Mouse (Mus musculus) olfactory bulb, adult 2 months (tissue): ENCODE data around the gene Bmp5. TPM values are rescaled to one million over a fixed set of nuclear protein-coding genes. Genes with fewer than 3 reads are reported as not detected.

Source experiments
- H3K27ac ChIP-seq: fragments of 200-500 bp; 2 replicates; pipeline ENCODE4 v1.5.1; 2012; ENCODE audit warnings: low read depth, low read length; ENCODE audit not compliant: insufficient read depth
- H3K4me1 ChIP-seq: fragments of 200-500 bp; 2 replicates; pipeline ENCODE4 v1.6.1; 2012; ENCODE audit warnings: low read length; ENCODE audit not compliant: control insufficient read depth, insufficient read depth
- H3K4me3 ChIP-seq: fragments of 200-500 bp; 2 replicates; pipeline ENCODE4 v1.5.1; 2012; ENCODE audit warnings: mild to moderate bottlenecking, low read depth, low read length, moderate library complexity; ENCODE audit not compliant: insufficient read depth
- CTCF ChIP-seq: fragments of 200-500 bp; IDR thresholded peaks from 2 replicates; pipeline ENCODE4 v1.5.1; 2012; ENCODE audit warnings: low read depth, mild to moderate bottlenecking, low read length, moderate library complexity; ENCODE audit not compliant: insufficient read depth
- POLR2A ChIP-seq: fragments of 200-500 bp; IDR thresholded peaks from 2 replicates; pipeline ENCODE4 v1.6.1; 2012; ENCODE audit warnings: mild to moderate bottlenecking, low read depth, low read length, moderate library complexity; ENCODE audit not compliant: insufficient read depth
- WGBS: fragments of 180-500 bp; shearing (Covaris S2); methylation state at CpG from one replicate; pipeline ENCODE4 v1.1.7; 2018; 5-methylcytosine and 5-hydroxymethylcytosine counted together
- polyA plus RNA-seq: library from polyadenylated mRNA; stranded (reverse); fragments of >200 nt; gene quantifications from 2 replicates; pipeline ENCODE4 v1.2.4, GENCODE M21; 2012; ENCODE audit warnings: low replicate concordance; ENCODE audit not compliant: missing spikeins, insufficient read depth, insufficient read length

Bmp5 gene
- polyA plus RNA-seq, 1 experiment, result not detected

- WGBS, result 95% methylated on average over 1 of the region's 1 CpGs
- Histone ChIP-seq H3K4me3 (no peak overlapping the region), H3K27ac (no peak overlapping the region), H3K4me1 (no peaks in the 10 kb centered on the region)
- no peak for TF ChIP-seq CTCF
- no peak for TF ChIP-seq POLR2A
Measured at GRCm38 (mm10) chr9:75815161-75815560, 40.0 kb downstream of the Bmp5 start.

GRCm38 (mm10) chr9:75818400-75818799, 43.2 kb downstream of the Bmp5 start:
- H3K27ac ChIP-seq, result no peak overlapping the region
- H3K4me1 ChIP-seq, result no peaks in the 10 kb centered on the region
- no peak overlapping the region for H3K4me3 ChIP-seq
- no peak for TF ChIP-seq POLR2A
- TF ChIP-seq CTCF, result no peak
- 89% methylated on average over 5 of the region's 5 CpGs for WGBS

GRCm38 (mm10) chr9:75832468-75832867, 57.3 kb downstream of the Bmp5 start:
- H3K27ac ChIP-seq, result no peak overlapping the region
- no peak overlapping the region for H3K4me3 ChIP-seq
- TF ChIP-seq POLR2A, result no peak
- no peaks in the 10 kb centered on the region for H3K4me1 ChIP-seq
- 82% methylated on average over 9 of the region's 9 CpGs for WGBS

- H3K4me1 ChIP-seq, result no peaks in the 10 kb centered on the region
- no peak overlapping the region for H3K4me3 ChIP-seq
- 90% methylated on average over 5 of the region's 5 CpGs for WGBS
- no peak for TF ChIP-seq POLR2A
- TF ChIP-seq CTCF, result no peak
- H3K27ac ChIP-seq, result no peak overlapping the region
Measured at GRCm38 (mm10) chr9:75833189-75833732, 58.1 kb downstream of the Bmp5 start.

- Histone ChIP-seq H3K27ac (no peak overlapping the region), H3K4me3 (no peak overlapping the region), H3K4me1 (no peaks in the 10 kb centered on the region)
- TF ChIP-seq POLR2A (no peak), CTCF (no peak)
- whole genome bisulfite sequencing, result 33% methylated on average over 3 of the region's 3 CpGs
Measured at GRCm38 (mm10) chr9:75839450-75839849, 64.3 kb downstream of the Bmp5 start.

GRCm38 (mm10) chr9:75840841-75841240, 65.7 kb downstream of the Bmp5 start:
- Histone ChIP-seq H3K27ac (no peak overlapping the region), H3K4me3 (no peak overlapping the region), H3K4me1 (no peaks in the 10 kb centered on the region)
- 80% methylated on average over 6 of the region's 6 CpGs for WGBS
- no peak for TF ChIP-seq POLR2A
- TF ChIP-seq CTCF, result no peak

GRCm38 (mm10) chr9:75846010-75846409, 70.8 kb downstream of the Bmp5 start:
- Histone ChIP-seq H3K4me3 (no peak overlapping the region), H3K27ac (no peak overlapping the region), H3K4me1 (no peaks in the 10 kb centered on the region)
- TF ChIP-seq POLR2A (no peak), CTCF (no peak)

GRCm38 (mm10) chr9:75850670-75851228, 75.6 kb downstream of the Bmp5 start:
- 72% methylated on average over 5 of the region's 5 CpGs for WGBS
- TF ChIP-seq POLR2A (no peak), CTCF (no peak)
- Histone ChIP-seq H3K4me1 (no peaks in the 10 kb centered on the region), H3K27ac (no peak overlapping the region), H3K4me3 (no peak overlapping the region)

GRCm38 (mm10) chr9:75858161-75858560, 83.0 kb downstream of the Bmp5 start:
- Histone ChIP-seq H3K4me1 (no peaks in the 10 kb centered on the region), H3K27ac (no peak overlapping the region), H3K4me3 (no peak overlapping the region)
- TF ChIP-seq CTCF, result no peak
- no peak for TF ChIP-seq POLR2A
- 83% methylated on average over 3 of the region's 3 CpGs for WGBS

- Histone ChIP-seq H3K4me3 (no peak overlapping the region), H3K4me1 (no peaks in the 10 kb centered on the region), H3K27ac (no peak overlapping the region)
- no peak for TF ChIP-seq CTCF
- no peak for TF ChIP-seq POLR2A
- WGBS, result 94% methylated on average over 2 of the region's 2 CpGs
Measured at GRCm38 (mm10) chr9:75858939-75859338, 83.8 kb downstream of the Bmp5 start.
